Mouse (Mus musculus): ENCODE measurements around the gene Zfp410.

DNA sequence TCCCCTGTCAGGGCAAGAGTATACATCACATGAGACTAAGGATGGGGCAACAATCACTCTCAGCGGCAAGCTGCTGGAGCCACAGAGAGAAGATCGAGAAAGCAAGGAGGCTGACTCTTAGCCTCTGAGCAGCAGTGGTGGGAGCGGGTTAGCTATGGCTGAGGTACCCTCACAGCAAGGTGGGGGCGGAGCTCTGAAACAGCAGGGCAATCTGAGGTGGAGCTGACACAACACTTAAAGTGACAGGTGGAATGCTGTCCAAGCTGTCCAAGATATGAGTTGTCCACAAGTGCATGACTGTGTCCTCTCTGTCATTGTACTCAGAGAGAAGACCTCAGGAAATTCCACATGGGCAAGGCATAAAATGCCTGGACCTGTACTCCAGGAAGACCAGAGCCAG is 65.7 kb downstream of the Zfp410 start:
- TF ChIP-seq CTCF (conservative IDR thresholded peaks at IDR 0.05 in 1 of 2, IDR thresholded peaks at IDR 0.05 in 1 of 2; ENCODE audit: low read depth in 2 of 2, low read length in 2 of 2) (no peak), ZC3H11A (IDR thresholded peaks at IDR 0.05; ENCODE audit: low read depth, low read length) (no peak), ETS1 (conservative IDR thresholded peaks at IDR 0.05; ENCODE audit: low read depth, low read length) (no peak)

Measured in CH12.LX (cell line).